Mouse (Mus musculus) limb, embryonic 12.5 days (tissue): ENCODE results near the gene Esam. TPM values are rescaled to one million over a fixed set of nuclear protein-coding genes. Genes with fewer than 3 reads are reported as not detected.

Experiments used
- ATAC-seq: fragments of 200-750 bp; cut with Nextera tagmentation; 2 replicates; pipeline ENCODE4 v1.8.0; 2017; ENCODE audit warnings: low read depth, moderate TSS enrichment; ENCODE audit not compliant: insufficient number of reproducible peaks, insufficient read depth, low FRiP score, low TSS enrichment
- H3K27ac ChIP-seq: fragments of 300-500 bp; sonication (generic); 2 replicates; pipeline ENCODE4 v1.5.1; 2016; ENCODE audit warnings: mild to moderate bottlenecking, moderate library complexity
- H3K27me3 ChIP-seq: fragments of 300-500 bp; sonication (generic); 2 replicates; pipeline ENCODE4 v1.6.1; 2016; ENCODE audit warnings: mild to moderate bottlenecking, moderate library complexity
- H3K36me3 ChIP-seq: fragments of 300-500 bp; sonication (generic); 2 replicates; pipeline ENCODE4 v1.6.1; 2016; ENCODE audit warnings: mild to moderate bottlenecking, moderate library complexity
- H3K4me1 ChIP-seq: fragments of 300-500 bp; sonication (generic); replicated peaks from 2 replicates; pipeline ENCODE4 v1.6.1; 2016
- H3K4me2 ChIP-seq: fragments of 300-500 bp; sonication (generic); 2 replicates; pipeline ENCODE4 v1.6.1; 2016; ENCODE audit warnings: mild to moderate bottlenecking, moderate library complexity
- H3K4me3 ChIP-seq: fragments of 300-500 bp; sonication (generic); replicated peaks from 2 replicates; pipeline ENCODE4 v1.5.1; 2016; ENCODE audit warnings: mild to moderate bottlenecking
- H3K9ac ChIP-seq: fragments of 300-500 bp; sonication (generic); replicated peaks from 2 replicates; pipeline ENCODE4 v1.6.1; 2016; ENCODE audit warnings: mild to moderate bottlenecking, moderate library complexity
- H3K9me3 ChIP-seq: fragments of 300-500 bp; sonication (generic); 2 replicates; pipeline ENCODE4 v1.6.1; 2016; ENCODE audit warnings: mild to moderate bottlenecking, moderate library complexity
- WGBS: fragments of 180-500 bp; shearing (Covaris S2); methylation state at CpG from one replicate; pipeline ENCODE4 v1.1.7; 2016; 5-methylcytosine and 5-hydroxymethylcytosine counted together
- polyA plus RNA-seq: library from polyadenylated mRNA; unstranded; fragments of >200 nt; fragmentation: Nextera tagmentation; extraction: Ambion mirVana; gene quantifications from 2 replicates; pipeline ENCODE4 v1.2.1, GENCODE M21; 2016

Gene Esam
- polyA plus RNA-seq, 1 experiment from 2014 or later = 26.8 TPM

DNA sequence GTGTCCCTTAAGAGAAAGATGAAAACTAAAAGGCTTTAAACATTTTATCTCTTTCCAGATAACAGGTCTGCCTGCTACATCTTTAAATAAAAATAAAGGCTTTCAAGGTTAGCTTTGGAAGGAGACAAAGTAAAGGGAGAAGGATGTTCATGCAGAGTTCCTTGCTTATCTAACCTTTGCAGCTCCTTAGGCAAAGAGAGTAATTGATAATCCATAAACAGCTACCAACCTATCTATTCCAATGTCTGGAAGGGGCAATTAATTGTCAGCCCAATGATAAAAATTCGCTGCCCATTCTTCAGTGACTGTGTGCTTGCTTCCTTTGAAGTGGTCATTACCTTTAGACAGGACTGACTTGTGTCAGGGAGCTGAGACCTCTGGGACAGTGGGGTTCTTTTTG lies 35.9 kb downstream of the Esam start:
- 46% methylated on average over 1 of the region's 1 CpGs for WGBS
- Histone ChIP-seq H3K4me2 (no peak overlapping the region), H3K27ac (no peak overlapping the region), H3K36me3 (no peaks in the 10 kb centered on the region), H3K4me3 (no peak overlapping the region), H3K9ac (no peak overlapping the region), H3K4me1 (peaks cover 20% of the 10 kb centered on the region), H3K9me3 (no peaks in the 10 kb centered on the region), H3K27me3 (0 out of 2 replicates have a peak, but pooled peaks cover 3% of the 10 kb centered on the region)
- ATAC-seq = no peak

GRCm38 (mm10) chr9:37567019-37567418 lies 39.1 kb downstream of the Esam start:
- peaks cover 20% of the 10 kb centered on the region for H3K4me1 ChIP-seq
- 91% methylated on average over 2 of the region's 2 CpGs for WGBS
- no peak overlapping the region for H3K9ac ChIP-seq
- H3K36me3 ChIP-seq = no peaks in the 10 kb centered on the region
- no peak overlapping the region for H3K4me3 ChIP-seq
- H3K4me2 ChIP-seq = no peak overlapping the region
- no peaks in the 10 kb centered on the region for H3K9me3 ChIP-seq
- H3K27ac ChIP-seq = no peak overlapping the region
- 0 out of 2 replicates have a peak, but pooled peaks cover 3% of the 10 kb centered on the region for H3K27me3 ChIP-seq
- ATAC-seq = no peak

DNA sequence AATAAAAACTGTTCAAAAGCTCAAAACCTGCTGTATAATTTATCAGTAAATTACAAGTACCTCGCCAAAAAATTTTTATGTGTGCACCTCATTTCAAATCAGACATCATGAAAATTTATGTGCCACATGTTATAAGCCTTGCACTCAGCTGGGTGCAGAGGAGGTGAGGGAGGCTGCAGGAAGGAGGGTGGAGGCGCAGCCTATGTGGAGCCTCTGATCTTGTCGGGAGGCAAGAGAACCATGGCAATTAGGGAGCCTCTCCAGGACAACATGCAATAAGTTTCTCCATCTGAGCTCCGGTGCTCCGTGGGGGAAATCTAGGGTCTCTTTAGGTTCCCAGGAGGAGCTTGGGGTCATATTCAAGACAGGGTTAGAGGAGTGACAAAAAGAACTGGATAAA lies 39.6 kb downstream of the Esam start:
- ATAC-seq = peak; percentile 76; the same call in 1 of the 2 replicates
- 15% methylated on average over 5 of the region's 5 CpGs for WGBS
- Histone ChIP-seq H3K9me3 (no peaks in the 10 kb centered on the region), H3K4me3 (no peak overlapping the region), H3K36me3 (no peaks in the 10 kb centered on the region), H3K4me1 (peaks cover 20% of the 10 kb centered on the region), H3K27me3 (0 out of 2 replicates have a peak, but pooled peaks cover 3% of the 10 kb centered on the region), H3K9ac (no peak overlapping the region), H3K27ac (no peak overlapping the region), H3K4me2 (peak overlapping the region; percentile 40)

DNA sequence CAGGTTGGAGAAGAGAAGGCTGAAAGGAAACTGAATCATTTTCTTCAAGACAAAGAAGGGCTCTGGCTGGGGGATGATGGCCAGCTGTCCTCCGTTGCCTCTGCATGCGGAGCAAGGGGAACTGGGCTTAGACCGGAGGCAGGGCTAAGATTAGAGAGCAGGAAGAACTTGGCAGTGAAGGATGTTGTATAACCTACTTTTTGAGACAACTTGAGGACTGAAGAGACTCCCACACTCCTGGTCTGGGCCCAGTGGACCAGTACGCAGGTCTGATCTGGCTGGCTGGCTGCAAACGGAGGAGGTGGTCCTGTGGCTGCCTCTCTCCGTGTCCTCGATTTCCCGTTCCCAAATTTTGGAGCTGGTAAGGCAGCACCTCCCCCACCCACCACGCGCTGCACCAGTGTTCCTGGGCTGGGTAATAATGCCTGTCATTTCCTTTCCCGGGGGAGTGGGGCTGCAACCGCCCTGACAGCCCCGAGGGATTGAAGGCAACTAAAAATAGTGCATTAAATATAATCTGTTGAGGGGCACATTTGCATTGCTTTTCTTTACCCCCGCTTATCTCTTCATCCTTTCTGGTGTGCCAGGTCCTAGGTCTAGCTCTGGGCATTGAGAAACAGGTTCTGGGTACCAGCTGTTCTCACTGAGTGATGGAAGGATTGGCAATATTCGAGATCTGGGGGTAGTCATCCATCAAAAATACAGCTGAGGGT lies 40.2 kb downstream of the Esam start:
- WGBS = 21% methylated on average over 15 of the region's 15 CpGs
- Histone ChIP-seq H3K27ac (no peak overlapping the region), H3K9ac (no peak overlapping the region), H3K9me3 (no peaks in the 10 kb centered on the region), H3K4me1 (peaks cover 20% of the 10 kb centered on the region), H3K4me3 (no peak overlapping the region), H3K4me2 (peak overlapping the region; percentile 40), H3K27me3 (0 out of 2 replicates have a peak, but pooled peaks cover 3% of the 10 kb centered on the region), H3K36me3 (no peaks in the 10 kb centered on the region)
- peak; percentile 47; the same call in 1 of the 2 replicates for ATAC-seq

DNA sequence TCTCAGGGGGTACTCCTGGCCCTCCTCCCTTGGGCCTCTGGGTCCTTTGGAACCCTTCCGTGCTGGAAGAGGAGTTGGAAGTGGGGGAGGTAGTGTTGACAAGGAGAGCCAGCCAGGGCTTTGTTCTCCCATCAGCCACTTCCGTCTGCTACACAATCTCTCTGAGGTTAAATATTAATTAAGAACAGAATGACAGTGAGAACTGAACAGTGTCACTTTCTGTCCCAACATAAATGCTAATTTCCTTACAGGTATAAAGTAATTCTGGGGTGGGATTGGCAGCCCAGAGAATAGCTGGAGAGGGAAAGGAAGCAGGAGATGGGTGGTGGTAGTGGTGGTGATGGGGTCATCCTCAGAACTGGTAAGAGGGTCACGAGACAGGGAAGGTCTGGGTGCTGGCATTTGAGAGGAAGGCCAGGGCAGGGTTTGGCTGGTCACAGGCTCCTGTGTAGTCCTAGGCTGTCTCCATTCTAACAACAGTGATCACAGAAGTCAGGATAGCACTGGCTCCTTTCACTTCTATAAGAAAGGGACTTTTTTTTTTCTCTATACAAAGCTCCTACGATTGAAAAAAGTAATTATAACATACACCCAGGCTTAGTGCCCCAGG lies 40.8 kb downstream of the Esam start:
- WGBS = 48% methylated on average over 4 of the region's 4 CpGs
- Histone ChIP-seq H3K4me2 (no peak overlapping the region), H3K27ac (no peak overlapping the region)

GRCm38 (mm10) chr9:37569231-37569835 lies 41.5 kb downstream of the Esam start:
- Histone ChIP-seq H3K36me3 (no peaks in the 10 kb centered on the region), H3K4me3 (no peak overlapping the region), H3K27me3 (0 out of 2 replicates have a peak, but pooled peaks cover 3% of the 10 kb centered on the region), H3K9me3 (no peaks in the 10 kb centered on the region), H3K9ac (no peak overlapping the region), H3K4me1 (peaks cover 20% of the 10 kb centered on the region), H3K4me2 (no peak overlapping the region), H3K27ac (no peak overlapping the region)
- 82% methylated on average over 2 of the region's 2 CpGs for WGBS
- ATAC-seq = no peak

More for the DNA sequence above, 40.8 kb downstream of the Esam start:
- Histone ChIP-seq H3K27me3 (0 out of 2 replicates have a peak, but pooled peaks cover 3% of the 10 kb centered on the region), H3K9me3 (no peaks in the 10 kb centered on the region), H3K9ac (no peak overlapping the region), H3K4me3 (no peak overlapping the region), H3K4me1 (peaks cover 20% of the 10 kb centered on the region), H3K36me3 (no peaks in the 10 kb centered on the region)
- ATAC-seq = no peak

DNA sequence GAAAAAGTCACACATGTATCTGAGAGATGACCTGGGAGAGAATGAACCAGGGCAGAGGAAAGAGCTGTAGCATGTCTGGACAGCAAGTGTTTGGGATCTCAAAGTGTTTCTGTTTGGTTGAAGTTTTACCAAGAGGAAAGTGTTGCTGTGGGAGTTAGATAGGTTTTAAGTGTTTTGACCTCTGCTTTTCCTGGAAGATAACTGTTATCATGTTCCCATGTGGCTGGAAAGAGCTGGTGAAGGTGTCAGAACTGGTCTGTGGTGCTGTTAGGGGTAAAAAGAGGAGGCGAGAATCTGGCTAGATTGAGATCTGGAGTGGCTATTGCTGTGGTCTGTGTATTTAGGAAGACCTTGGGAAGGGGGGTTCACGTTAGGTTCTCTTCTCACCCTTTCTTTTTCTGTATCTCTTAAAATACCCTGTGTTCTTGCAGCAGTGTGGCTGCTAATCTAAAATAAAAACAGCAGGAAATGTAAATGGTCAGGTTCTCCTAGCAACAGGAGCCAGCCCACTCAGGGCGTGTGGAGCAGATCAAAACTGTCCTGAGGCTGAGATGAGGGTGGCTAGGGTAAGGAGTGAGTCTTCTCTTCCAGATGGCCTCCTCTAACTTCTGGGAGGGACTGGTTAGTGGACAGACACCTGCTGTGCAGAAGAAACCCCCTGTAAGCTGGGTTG lies 44.5 kb downstream of the Esam start:
- peaks cover 20% of the 10 kb centered on the region for H3K4me1 ChIP-seq
- WGBS = 59% methylated on average over 3 of the region's 3 CpGs
- no peak for ATAC-seq

DNA sequence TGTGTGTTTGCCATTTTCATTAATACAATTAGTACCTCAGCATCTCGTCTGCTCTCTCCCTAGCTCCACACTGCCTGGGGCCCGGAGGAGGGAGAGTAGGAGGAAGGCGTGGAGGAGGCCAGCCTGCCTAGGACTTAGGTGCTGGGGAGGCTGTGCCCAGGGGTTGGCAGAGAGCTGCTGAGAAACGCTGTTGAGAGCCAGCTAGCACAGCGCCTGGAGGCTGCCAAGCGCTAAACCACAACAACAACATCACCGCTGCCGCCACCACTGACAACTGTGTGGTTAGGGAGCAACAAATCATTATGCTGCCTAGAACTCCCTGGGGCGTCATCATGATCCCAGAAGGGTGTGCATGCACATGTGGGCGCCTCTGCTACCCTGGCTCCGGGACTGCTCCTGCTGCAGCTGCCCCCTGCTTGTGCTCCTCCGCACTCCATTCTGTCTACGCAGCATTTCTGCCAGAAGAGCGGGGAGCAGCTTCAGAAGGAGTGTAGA lies 48.6 kb downstream of the Esam start:
- WGBS = 15% methylated on average over 14 of the region's 14 CpGs
- peak overlapping the region; percentile 49 for H3K4me2 ChIP-seq
- H3K9ac ChIP-seq = no peak overlapping the region; the same call in 1 of the 2 replicates
- H3K27me3 ChIP-seq = no peaks in the 10 kb centered on the region
- H3K4me3 ChIP-seq = 0 out of 2 replicates have a peak overlapping the region, but pooled peaks have one; percentile 7
- no peaks in the 10 kb centered on the region for H3K36me3 ChIP-seq
- H3K4me1 ChIP-seq = peaks cover 7% of the 10 kb centered on the region
- ATAC-seq = no peak; the same call in 1 of the 2 replicates
- no peaks in the 10 kb centered on the region for H3K9me3 ChIP-seq
- no peak overlapping the region for H3K27ac ChIP-seq

More for the DNA sequence above, 44.5 kb downstream of the Esam start:
- 0 out of 2 replicates have a peak, but pooled peaks cover 3% of the 10 kb centered on the region for H3K27me3 ChIP-seq
- no peaks in the 10 kb centered on the region for H3K9me3 ChIP-seq
- H3K4me2 ChIP-seq = no peak overlapping the region
- H3K27ac ChIP-seq = no peak overlapping the region
- no peak overlapping the region for H3K4me3 ChIP-seq
- no peaks in the 10 kb centered on the region for H3K36me3 ChIP-seq
- H3K9ac ChIP-seq = no peak overlapping the region

- no peak overlapping the region for H3K27ac ChIP-seq
- H3K4me1 ChIP-seq = no peaks in the 10 kb centered on the region
- H3K9me3 ChIP-seq = no peaks in the 10 kb centered on the region
- H3K9ac ChIP-seq = no peak overlapping the region
- no peak for ATAC-seq
- WGBS = 89% methylated on average over 5 of the region's 5 CpGs
- H3K36me3 ChIP-seq = no peaks in the 10 kb centered on the region
- H3K27me3 ChIP-seq = no peaks in the 10 kb centered on the region
- no peak overlapping the region for H3K4me3 ChIP-seq
- H3K4me2 ChIP-seq = no peak overlapping the region
These were observed 55.7 kb downstream of the Esam start for GRCm38 (mm10) chr9:37583594-37583993.

DNA sequence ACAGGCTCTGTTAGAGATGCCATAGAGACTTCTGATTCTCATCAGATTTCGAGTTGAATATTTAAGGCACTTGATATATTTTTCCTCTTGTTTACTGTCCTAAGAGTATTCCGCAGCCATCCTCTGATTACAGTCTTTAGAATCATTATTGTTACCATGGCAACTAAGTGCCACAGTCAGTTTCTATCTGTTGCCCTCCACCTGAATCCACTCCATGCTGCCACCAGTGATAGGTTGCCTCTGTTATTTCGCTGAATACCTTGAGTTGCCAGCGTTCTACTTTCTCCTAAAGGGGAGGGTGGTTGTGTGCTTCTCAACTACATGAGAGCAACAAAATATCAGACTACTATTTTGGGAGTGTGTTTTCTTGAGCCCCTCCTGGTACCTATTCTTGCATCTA lies 58.8 kb downstream of the Esam start:
- Histone ChIP-seq H3K4me1 (no peaks in the 10 kb centered on the region), H3K36me3 (no peaks in the 10 kb centered on the region), H3K9ac (no peak overlapping the region), H3K9me3 (no peaks in the 10 kb centered on the region), H3K27ac (no peak overlapping the region), H3K4me2 (no peak overlapping the region), H3K4me3 (no peak overlapping the region), H3K27me3 (no peaks in the 10 kb centered on the region)
- 80% methylated on average over 4 of the region's 4 CpGs for WGBS
- no peak for ATAC-seq
